Mouse (Mus musculus) G1E (cell line): ENCODE data around the gene Polr2g.

Experiments
- CTCF ChIP-seq: IDR thresholded peaks from 2 replicates; pipeline ENCODE4 v1.5.1; 2012; ENCODE audit warnings: low read depth, low read length, inconsistent platforms, mixed read lengths
- GATA1 ChIP-seq: IDR thresholded peaks from 2 replicates; pipeline ENCODE4 v1.6.1; 2012; ENCODE audit warnings: borderline replicate concordance, low read length, inconsistent platforms, mixed read lengths
- GATA2 ChIP-seq: IDR thresholded peaks from 2 replicates; pipeline ENCODE4 v1.6.1; 2012; ENCODE audit warnings: low read depth, low read length, inconsistent platforms, borderline replicate concordance
- POLR2AphosphoS5 ChIP-seq: IDR thresholded peaks from 2 replicates; pipeline ENCODE4 v1.6.1; 2012; ENCODE audit warnings: low read depth, low read length, inconsistent platforms; ENCODE audit not compliant: insufficient replicate concordance
- TAL1 ChIP-seq: conservative IDR thresholded peaks from 2 replicates; pipeline ENCODE4 v1.6.1; 2012; ENCODE audit warnings: low read depth, low read length, inconsistent platforms, mixed read lengths

- TF ChIP-seq CTCF (no peak), GATA1 (no peak), TAL1 (no peak), POLR2AphosphoS5 (no peak), GATA2 (no peak)
These were observed 17.4 kb upstream of the Polr2g start for GRCm38 (mm10) chr19:8815812-8816211.
